Comparison of ENCODE assay signal across 9 mouse cellular contexts in the genomic region with DNA sequence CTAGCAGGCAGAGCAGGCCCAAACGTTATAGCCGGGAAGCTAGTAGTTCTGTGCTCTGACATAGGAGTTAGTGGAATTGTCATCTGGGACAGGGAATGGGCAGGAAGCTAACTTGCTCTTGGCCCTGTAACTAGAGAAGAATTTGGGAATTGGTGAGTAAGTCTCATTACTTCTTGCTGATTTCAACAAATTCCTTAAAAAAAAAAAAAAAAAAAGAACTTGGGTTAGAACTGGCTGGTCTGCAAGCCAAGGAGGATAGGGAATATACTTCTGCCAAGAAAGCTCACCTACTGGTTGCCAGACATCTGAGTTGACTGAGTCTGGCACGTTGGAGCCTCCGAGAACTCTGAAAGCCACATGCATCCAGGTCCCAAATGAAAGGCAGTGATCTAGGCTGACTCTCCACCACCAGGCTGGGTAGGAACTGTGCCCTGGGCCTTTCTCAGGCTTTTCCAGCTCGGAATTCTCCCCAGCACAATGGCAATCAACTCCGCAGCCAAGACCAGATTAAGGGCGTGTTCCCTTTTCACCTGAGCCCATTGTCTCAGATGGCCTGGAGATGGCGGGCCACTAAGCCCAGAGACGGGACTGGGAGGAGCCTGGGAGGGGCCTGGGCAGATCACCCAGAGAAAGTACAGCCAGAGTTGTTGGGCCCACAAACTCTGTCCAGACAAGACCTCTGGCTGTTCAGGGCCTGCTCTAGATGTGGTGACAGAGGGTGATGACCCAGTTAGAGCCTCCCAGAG.
DNase-seq lines count a peak whose midpoint lies in the region; ATAC-seq and TF ChIP-seq lines count a peak whose summit lies in the region.
"Had no signal": no experiment of that assay in that cellular context is flagged by ENCODE, and none has a peak within 500 bp of the region (broad histone marks: within the 10 kb centered on the region; RNA-seq: fewer than 3 reads in every experiment).

No protein-coding gene starts in this region.

- no peak for ATAC-seq in lung, embryonic 14.5 days (ENCODE audit: insufficient read depth)
- ATAC-seq in lung, postnatal 0 days: no peak
- peak; percentile 2 for ATAC-seq in activated CD4-positive, CD25-positive, alpha-beta regulatory T cell, adult 4 months
- ATAC-seq in heart, embryonic 13.5 days (ENCODE audit: extremely low read depth, insufficient number of reproducible peaks, low FRiP score, low TSS enrichment): no peak

- H3K27ac ChIP-seq in lung, embryonic 14.5 days (ENCODE audit: low read depth): peak overlapping the region; percentile 80
- no peak overlapping the region for H3K27ac ChIP-seq in lung, postnatal 0 days (ENCODE audit: low read length)
- 0 out of 2 replicates have a peak overlapping the region, but pooled peaks have one; percentile 2 for H3K27ac ChIP-seq in heart, embryonic 13.5 days (replicated peaks)

- no peaks in the 10 kb centered on the region for H3K27me3 ChIP-seq in lung, embryonic 14.5 days (ENCODE audit: insufficient read depth, low read length)
- H3K27me3 ChIP-seq in lung, postnatal 0 days (replicated peaks; ENCODE audit: insufficient read depth, low read length): no peaks in the 10 kb centered on the region
- no peaks in the 10 kb centered on the region for H3K27me3 ChIP-seq in heart, embryonic 13.5 days (replicated peaks)

- no peak for TF ChIP-seq EP300 in lung, postnatal 0 days (IDR thresholded peaks at IDR 0.05)

- H3K4me1 ChIP-seq in lung, embryonic 14.5 days (ENCODE audit: insufficient read depth): 0 out of 2 replicates have a peak, but pooled peaks cover 2% of the 10 kb centered on the region
- no peaks in the 10 kb centered on the region; the same call in 1 of the 2 replicates for H3K4me1 ChIP-seq in lung, postnatal 0 days (ENCODE audit: insufficient read depth, low read depth, low read length)
- no peaks in the 10 kb centered on the region for H3K4me1 ChIP-seq in heart, embryonic 13.5 days

- TF ChIP-seq CTCF in lung, embryonic 14.5 days (IDR thresholded peaks at IDR 0.05; ENCODE audit: low read depth): no peak
- TF ChIP-seq CTCF in lung, postnatal 0 days (IDR thresholded peaks at IDR 0.05): no peak

- H3K4me3 ChIP-seq in lung, embryonic 14.5 days (ENCODE audit: low read depth, low read length): no peak overlapping the region
- H3K4me3 ChIP-seq in lung, postnatal 0 days (ENCODE audit: low read depth, low read length): no peak overlapping the region
- no peak overlapping the region for H3K4me3 ChIP-seq in heart, embryonic 13.5 days

- no peaks in the 10 kb centered on the region for H3K36me3 ChIP-seq in lung, embryonic 14.5 days (ENCODE audit: insufficient read depth)
- no peaks in the 10 kb centered on the region for H3K36me3 ChIP-seq in lung, postnatal 0 days (ENCODE audit: insufficient read depth, low read length)
- no peaks in the 10 kb centered on the region for H3K36me3 ChIP-seq in heart, embryonic 13.5 days

- DNase-seq in lung, embryonic 14.5 days: no peak
- no peak for DNase-seq in lung, postnatal 0 days (ENCODE audit: low spot score)
- DNase-seq in retina, postnatal 1 day: peak; percentile 59
- DNase-seq in ovary, postnatal 10 days (ENCODE audit: low spot score): no peak
- DNase-seq in right cerebral cortex, postnatal 36 days (ENCODE audit: low spot score in 2 of 2): no peak
- DNase-seq in lung, postnatal 14 days: no peak
- DNase-seq: adrenal gland, adult 2 months had no signal

- 0 out of 2 replicates have a peak overlapping the region, but pooled peaks have one; percentile 11 for H3K9ac ChIP-seq in lung, embryonic 14.5 days
- no peak overlapping the region for H3K9ac ChIP-seq in lung, postnatal 0 days (replicated peaks; ENCODE audit: low read depth)
- H3K9ac ChIP-seq in heart, embryonic 13.5 days: no peak overlapping the region

- 61% methylated on average over 9 of the region's 9 CpGs for WGBS in lung, embryonic 14.5 days
- WGBS in lung, postnatal 0 days: 51% methylated on average over 9 of the region's 9 CpGs
- 52% methylated on average over 9 of the region's 9 CpGs for WGBS in heart, embryonic 13.5 days

- H3K4me2 ChIP-seq in lung, embryonic 14.5 days: peak overlapping the region; percentile 35; the same call in 1 of the 2 replicates
- H3K4me2 ChIP-seq in lung, postnatal 0 days (replicated peaks; ENCODE audit: low read depth, low read length): no peak overlapping the region
- H3K4me2 ChIP-seq in heart, embryonic 13.5 days: no peak overlapping the region

- no peaks in the 10 kb centered on the region for H3K9me3 ChIP-seq in lung, embryonic 14.5 days (ENCODE audit: low read depth, low read length)
- no peaks in the 10 kb centered on the region for H3K9me3 ChIP-seq in lung, postnatal 0 days (ENCODE audit: low read length)
- no peaks in the 10 kb centered on the region for H3K9me3 ChIP-seq in heart, embryonic 13.5 days
